Mouse (Mus musculus): ENCODE results near the gene Map3k7cl.

The Map3k7cl gene

GRCm38 (mm10) chr16:87587843-87588242, 34.7 kb downstream of the Map3k7cl start:
- no peak for DNase-seq (ENCODE audit: low read depth)

DNA sequence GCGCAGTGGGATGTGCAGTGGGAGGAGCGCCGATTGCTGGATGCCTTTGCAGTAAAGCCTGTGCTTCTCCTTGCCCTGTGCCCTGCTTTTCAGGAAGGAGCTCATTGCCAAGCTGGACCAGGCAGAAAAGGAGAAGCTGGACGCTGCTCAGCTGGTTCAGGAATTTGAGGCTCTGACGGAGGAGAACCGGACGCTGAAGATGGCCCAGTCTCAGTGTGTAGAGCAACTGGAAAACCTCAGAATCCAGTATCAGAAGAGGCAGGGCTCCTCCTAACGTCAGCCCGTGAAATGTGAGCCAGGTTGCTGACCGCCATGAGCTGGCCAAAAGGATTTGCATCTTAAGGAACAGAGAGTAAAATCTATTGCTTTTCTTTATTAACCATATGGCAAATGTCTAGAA, 41.0 kb downstream of the Map3k7cl start:
- no peak for DNase-seq (ENCODE audit: low read depth)

- no peak for DNase-seq (ENCODE audit: low read depth)
Observed at GRCm38 (mm10) chr16:87595149-87595548, 42.0 kb downstream of the Map3k7cl start.

GRCm38 (mm10) chr16:87602717-87603526, 49.8 kb downstream of the Map3k7cl start:
- no peak for DNase-seq (ENCODE audit: low read depth)

DNA sequence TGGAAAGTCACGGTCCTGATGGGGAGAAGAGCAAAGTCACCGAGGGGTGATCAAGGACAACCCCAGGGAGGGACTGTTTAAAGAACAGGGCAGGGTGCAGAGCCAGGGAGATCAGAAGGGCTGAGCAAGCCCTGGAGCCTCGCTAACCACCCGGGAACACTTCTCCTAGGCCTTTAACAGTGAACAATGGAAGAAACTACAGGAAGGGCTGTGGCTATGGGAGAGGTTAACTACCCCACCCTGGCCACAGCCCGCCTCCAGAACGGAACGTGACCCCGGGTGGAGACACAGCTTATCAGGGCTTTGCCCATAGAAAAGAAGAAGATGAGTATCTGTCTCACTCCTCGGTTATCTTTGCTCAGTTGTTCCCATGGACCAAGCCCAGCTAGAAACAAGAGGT, 50.9 kb downstream of the Map3k7cl start:
- no peak for DNase-seq (ENCODE audit: low read depth)

DNA sequence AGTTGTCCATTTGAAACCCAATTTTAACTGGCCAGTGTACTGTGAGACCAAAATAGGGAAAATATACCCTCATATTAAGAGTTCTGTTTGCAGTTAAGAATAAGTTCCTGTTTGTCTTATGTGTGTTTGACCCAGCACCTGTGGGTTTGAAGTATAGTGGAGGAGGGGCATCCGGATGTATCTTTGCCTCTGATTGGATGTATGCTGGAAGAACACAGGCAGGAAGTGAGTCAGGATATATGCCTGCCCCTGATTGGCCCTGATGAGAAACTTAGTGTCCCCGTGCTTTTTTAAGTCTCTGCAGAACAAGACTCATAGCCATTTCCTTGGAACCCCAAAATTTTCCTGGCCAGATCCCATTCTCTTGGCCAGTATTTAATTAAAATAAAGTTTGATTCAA, 51.8 kb downstream of the Map3k7cl start:
- no peak for DNase-seq (ENCODE audit: low read depth)

GRCm38 (mm10) chr16:87607383-87607782, 54.3 kb downstream of the Map3k7cl start:
- DNase-seq (ENCODE audit: low read depth) = no peak

GRCm38 (mm10) chr16:87607959-87608358, 54.8 kb downstream of the Map3k7cl start:
- DNase-seq (ENCODE audit: low read depth) = no peak

DNA sequence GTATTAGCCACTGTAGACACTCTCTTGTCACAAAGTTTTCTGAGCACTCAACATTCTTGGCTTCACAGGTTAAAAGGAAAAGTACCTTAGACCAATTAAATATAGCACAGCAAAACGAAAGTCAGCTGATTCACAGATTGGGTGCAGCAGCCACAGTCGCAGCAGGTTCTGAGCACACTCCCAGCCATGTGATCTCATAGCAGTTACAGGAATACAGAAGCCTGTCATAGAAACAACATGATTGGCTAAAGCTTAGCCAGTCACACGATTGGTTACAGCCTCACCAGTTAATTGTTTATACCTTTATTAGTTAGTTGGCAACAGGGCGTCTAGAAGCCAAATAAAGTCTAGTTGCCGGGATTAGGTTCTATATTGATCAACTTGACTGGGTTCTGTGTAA, 57.0 kb downstream of the Map3k7cl start:
- no peak for DNase-seq (ENCODE audit: low read depth)

- no peak for DNase-seq (ENCODE audit: low read depth)
Observed at GRCm38 (mm10) chr16:87610556-87611295, 57.6 kb downstream of the Map3k7cl start.

GRCm38 (mm10) chr16:87611420-87611819, 58.3 kb downstream of the Map3k7cl start:
- no peak for DNase-seq (ENCODE audit: low read depth)

DNA sequence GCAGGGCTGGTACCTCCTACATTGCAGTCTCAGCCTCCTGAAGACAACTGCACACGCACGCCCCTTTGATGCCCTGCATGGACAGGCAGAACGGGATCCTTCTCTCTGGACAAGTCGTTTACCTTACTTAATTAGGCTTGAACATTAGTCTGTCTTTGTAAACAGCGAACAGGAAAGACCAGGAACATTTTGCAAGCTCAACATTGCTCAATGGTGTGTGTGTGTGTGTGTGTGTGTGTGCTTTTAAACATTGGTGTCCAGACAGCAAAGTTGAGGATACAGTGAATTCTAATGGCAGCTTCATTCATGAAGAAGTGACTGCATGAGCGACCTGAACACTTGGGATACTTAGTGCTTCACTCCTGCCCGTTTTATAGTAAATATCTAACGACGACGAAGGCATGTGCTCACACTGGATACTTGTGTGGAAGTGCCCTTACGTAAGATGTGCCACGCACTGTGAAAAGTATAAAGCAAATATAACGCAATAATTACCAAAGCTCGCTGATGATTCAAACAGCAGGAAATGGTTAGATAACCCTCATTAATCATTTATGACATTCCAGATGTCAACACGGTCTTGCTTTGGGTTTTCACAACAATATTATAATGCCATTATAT, 59.2 kb downstream of the Map3k7cl start:
- DNase-seq (ENCODE audit: low read depth) = no peak

GRCm38 (mm10) chr16:87617377-87617776, 64.2 kb downstream of the Map3k7cl start:
- no peak for DNase-seq (ENCODE audit: low read depth)

DNA sequence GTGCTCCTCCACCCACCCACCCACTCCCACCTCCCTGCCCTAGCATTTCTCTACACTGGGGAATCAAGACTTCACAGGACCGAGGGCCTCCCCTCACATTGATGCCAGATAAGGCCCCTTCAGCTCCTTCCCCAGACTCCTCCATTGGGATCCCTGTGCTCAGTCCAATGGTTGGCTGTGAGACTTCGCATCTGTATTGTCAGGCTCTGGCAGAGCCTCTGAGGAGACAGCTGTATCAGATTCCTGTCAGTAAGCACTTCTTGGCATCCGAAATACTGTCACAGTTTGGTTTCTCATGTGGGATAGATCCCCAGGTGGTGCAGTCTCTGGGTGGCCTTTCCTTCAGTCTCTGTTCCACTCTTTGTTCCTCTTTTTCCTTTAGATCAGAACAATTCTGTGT, 68.1 kb downstream of the Map3k7cl start:
- no peak for DNase-seq (ENCODE audit: low read depth)

- no peak for DNase-seq (ENCODE audit: low read depth)
Observed at GRCm38 (mm10) chr16:87623881-87624280, 70.8 kb downstream of the Map3k7cl start.

DNA sequence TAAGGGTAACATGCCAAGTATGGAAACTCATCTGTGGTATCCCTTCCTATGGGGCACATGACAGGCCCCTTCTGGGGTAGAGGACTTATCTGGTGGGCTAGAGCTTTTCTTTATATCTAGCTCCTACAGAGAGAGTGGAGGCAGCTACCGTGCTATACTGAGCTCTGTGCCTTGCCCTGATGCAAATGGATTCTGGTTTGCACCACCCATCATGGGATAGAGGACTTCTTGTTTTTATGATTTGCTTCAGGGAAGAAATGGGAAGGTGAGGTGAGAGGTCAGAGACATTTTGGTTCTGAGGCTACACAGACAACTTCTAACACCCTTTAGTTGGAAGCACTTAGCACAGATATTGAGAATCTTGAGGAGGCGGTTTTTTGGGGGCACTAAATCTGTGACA, 71.8 kb downstream of the Map3k7cl start:
- no peak for DNase-seq (ENCODE audit: low read depth)

- peak; percentile 43 for DNase-seq (ENCODE audit: low read depth)
Observed at GRCm38 (mm10) chr16:87625341-87625740, 72.2 kb downstream of the Map3k7cl start.

DNA sequence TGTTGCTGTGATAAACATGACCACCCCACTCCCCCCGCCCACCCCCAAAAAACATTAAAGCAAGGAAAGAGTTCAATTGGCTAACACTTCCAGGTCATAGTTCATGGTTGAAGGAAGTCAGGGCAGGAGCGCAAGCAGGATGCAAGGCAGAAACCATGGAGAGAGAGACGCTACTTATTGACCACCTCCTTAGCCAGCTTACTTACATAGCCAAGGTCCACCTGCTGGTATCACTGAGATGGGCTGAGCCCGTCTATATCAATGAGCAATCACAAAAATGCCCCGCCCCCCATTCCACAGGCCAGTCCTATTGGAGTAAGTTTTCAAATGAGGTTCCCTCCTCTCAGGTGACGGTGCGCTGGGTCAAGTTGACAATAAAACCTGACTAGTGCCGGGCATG, 72.7 kb downstream of the Map3k7cl start:
- DNase-seq (ENCODE audit: low read depth) = no peak

GRCm38 (mm10) chr16:87626696-87627095, 73.6 kb downstream of the Map3k7cl start:
- DNase-seq (ENCODE audit: low read depth) = no peak

DNA sequence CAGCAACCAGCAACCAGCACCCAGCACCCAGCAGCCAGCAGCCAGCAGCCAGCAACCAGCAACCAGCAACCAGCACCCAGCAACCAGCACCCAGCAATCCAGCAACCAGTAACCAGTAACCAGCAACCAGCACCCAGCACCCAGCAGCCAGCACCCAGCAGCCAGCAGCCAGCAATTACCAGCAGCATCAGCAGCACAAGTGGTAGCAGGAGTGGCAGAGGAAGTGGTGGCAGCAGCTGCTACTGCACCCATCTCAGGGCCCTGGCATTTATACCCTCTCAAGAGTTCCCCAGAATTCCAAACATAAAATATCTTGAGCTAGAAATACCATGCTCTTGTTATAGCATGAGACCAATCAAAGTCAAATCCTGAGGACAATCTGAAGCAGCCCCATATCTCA, 81.6 kb downstream of the Map3k7cl start:
- DNase-seq (ENCODE audit: low read depth) = no peak

- peak; percentile 2 for DNase-seq (ENCODE audit: low read depth)
Observed at GRCm38 (mm10) chr16:87635213-87635755, 82.2 kb downstream of the Map3k7cl start.

DNA sequence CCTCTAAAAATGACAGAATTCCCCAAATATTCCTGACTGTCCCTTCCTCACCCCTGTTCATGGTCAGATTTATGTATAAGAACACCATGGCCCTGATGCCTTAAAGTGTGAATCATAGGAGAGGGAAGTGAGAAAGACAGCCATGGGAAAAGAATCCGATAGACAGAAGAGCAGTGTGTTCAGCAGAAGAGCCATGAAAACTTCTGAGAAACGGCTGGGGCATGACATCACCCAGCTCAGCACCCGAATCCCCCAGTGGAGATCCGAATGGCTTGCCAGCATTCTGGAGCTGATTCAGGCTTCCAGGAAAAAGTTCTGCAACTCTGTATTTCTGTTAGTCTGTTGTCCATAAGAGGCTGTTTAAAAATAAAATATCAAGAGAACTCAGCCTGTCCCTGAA, 82.7 kb downstream of the Map3k7cl start:
- DNase-seq (ENCODE audit: low read depth) = peak; percentile 82

- DNase-seq (ENCODE audit: low read depth) = peak; percentile 10
Observed at GRCm38 (mm10) chr16:87638098-87638497, 85.0 kb downstream of the Map3k7cl start.

All from NIH3T3 (cell line).